Comparison of ENCODE assay signal across 10 mouse cellular contexts in genomic region chr5:92604452-92605247, GRCm38 (mm10). TPM values are rescaled to one million over a fixed set of nuclear protein-coding genes. Genes with fewer than 3 reads are reported as not detected.
A peak's percentile ranks its signal among the peaks of the same experiment; 100 is the strongest.
DNase-seq lines count a peak whose midpoint lies in the region; ATAC-seq and TF ChIP-seq lines count a peak whose summit lies in the region.
"Had no signal": no experiment of that assay in that cellular context is flagged by ENCODE, and none has a peak within 500 bp of the region (broad histone marks: within the 10 kb centered on the region; RNA-seq: fewer than 3 reads in every experiment).

No protein-coding gene starts in this region.

- peak; percentile 31; the same call in 1 of the 2 replicates for TF ChIP-seq EP300 in lung, postnatal 0 days (IDR thresholded peaks at IDR 0.05)

- H3K27ac ChIP-seq in intestine, embryonic 16.5 days (ENCODE audit: low read length): peak overlapping the region; percentile 46; the same call in 1 of the 2 replicates
- H3K27ac ChIP-seq in lung, postnatal 0 days (ENCODE audit: low read length): peak overlapping the region; percentile 84
- H3K27ac ChIP-seq in cerebellum, adult 2 months (ENCODE audit: insufficient read depth, low read length): no peak overlapping the region

- H3K9me3 ChIP-seq in intestine, embryonic 16.5 days (ENCODE audit: control insufficient read depth, low read length): no peaks in the 10 kb centered on the region
- no peaks in the 10 kb centered on the region for H3K9me3 ChIP-seq in lung, postnatal 0 days (ENCODE audit: low read length)

- WGBS in intestine, embryonic 16.5 days: 58% methylated on average over 10 of the region's 10 CpGs
- 24% methylated on average over 10 of the region's 10 CpGs for WGBS in lung, postnatal 0 days
- 8% methylated on average over 10 of the region's 10 CpGs for WGBS in cerebellum, adult 2 months

- DNase-seq in heart, adult 11 months: peak; percentile 92
- DNase-seq in heart, postnatal 25 days (ENCODE audit: low spot score): no peak
- peak; percentile 26 for DNase-seq in brain, embryonic 14.5 days (ENCODE audit: low read depth)
- DNase-seq in lung, postnatal 0 days (ENCODE audit: low spot score): peak; percentile 90
- DNase-seq in frontal cortex, postnatal 14 days (ENCODE audit: low spot score in 2 of 2): no peak
- no peak for DNase-seq in cerebellum, adult 2 months
- DNase-seq: thymus, postnatal 14 days had no signal

- peak overlapping the region; percentile 95 for H3K4me2 ChIP-seq in intestine, embryonic 16.5 days (ENCODE audit: low read depth, low read length)
- H3K4me2 ChIP-seq in lung, postnatal 0 days (replicated peaks; ENCODE audit: low read depth, low read length): peak overlapping the region; percentile 90

- intact Hi-C loops in heart, postnatal 25 days (cut with DNase I): no loop called here

- peak overlapping the region; percentile 10; the same call in 1 of the 2 replicates for H3K9ac ChIP-seq in intestine, embryonic 16.5 days (ENCODE audit: low read depth, low read length)
- 0 out of 2 replicates have a peak overlapping the region, but pooled peaks have one; percentile 9 for H3K9ac ChIP-seq in lung, postnatal 0 days (replicated peaks; ENCODE audit: low read depth)

- TF ChIP-seq CTCF in brain, embryonic 14.5 days (IDR thresholded peaks at IDR 0.05; ENCODE audit: borderline replicate concordance, extremely low read depth, insufficient read depth, insufficient read length): no peak
- TF ChIP-seq CTCF in lung, postnatal 0 days (IDR thresholded peaks at IDR 0.05): no peak
- TF ChIP-seq CTCF in cerebellum, adult 2 months (IDR thresholded peaks at IDR 0.05; ENCODE audit: borderline replicate concordance, insufficient read depth, low read depth, low read length): no peak

- peaks cover 6% of the 10 kb centered on the region; the same call in 1 of the 2 replicates for H3K4me1 ChIP-seq in intestine, embryonic 16.5 days (ENCODE audit: control insufficient read depth, insufficient read depth, low read length)
- peaks cover 10% of the 10 kb centered on the region for H3K4me1 ChIP-seq in lung, postnatal 0 days (ENCODE audit: insufficient read depth, low read depth, low read length)
- H3K4me1 ChIP-seq in cerebellum, adult 2 months (ENCODE audit: control insufficient read depth, insufficient read depth, low read length): no peaks in the 10 kb centered on the region; the same call in 1 of the 2 replicates

- no peaks in the 10 kb centered on the region for H3K36me3 ChIP-seq in intestine, embryonic 16.5 days (ENCODE audit: control insufficient read depth, insufficient read depth, low read length)
- H3K36me3 ChIP-seq in lung, postnatal 0 days (ENCODE audit: insufficient read depth, low read length): no peaks in the 10 kb centered on the region

- no peak for TF ChIP-seq POLR2A in brain, embryonic 14.5 days (IDR thresholded peaks at IDR 0.05; ENCODE audit: borderline replicate concordance, extremely low read depth, insufficient read depth, insufficient read length, poor library complexity, severe bottlenecking)
- TF ChIP-seq POLR2A in cerebellum, adult 2 months (IDR thresholded peaks at IDR 0.05; ENCODE audit: borderline replicate concordance, insufficient read depth, low read length): no peak

- H3K27me3 ChIP-seq in intestine, embryonic 16.5 days (replicated peaks; ENCODE audit: control insufficient read depth, insufficient read depth, low read length): 0 out of 2 replicates have a peak, but pooled peaks cover 5% of the 10 kb centered on the region
- H3K27me3 ChIP-seq in lung, postnatal 0 days (replicated peaks; ENCODE audit: insufficient read depth, low read length): no peaks in the 10 kb centered on the region
- H3K27me3 ChIP-seq in cerebellum, adult 2 months (ENCODE audit: control insufficient read depth, insufficient read depth, low read length): peaks cover 3% of the 10 kb centered on the region; the same call in 1 of the 2 replicates

- no peak for ATAC-seq in intestine, embryonic 16.5 days
- ATAC-seq in lung, postnatal 0 days: peak; percentile 73
- no peak for ATAC-seq in erythroblast, adult 5-6 weeks (replicated peaks; ENCODE audit: low FRiP score, poor library complexity, severe bottlenecking)

- H3K4me3 ChIP-seq in intestine, embryonic 16.5 days (ENCODE audit: low read length): peak overlapping the region; percentile 88
- peak overlapping the region; percentile 67; the same call in 1 of the 2 replicates for H3K4me3 ChIP-seq in lung, postnatal 0 days (ENCODE audit: low read depth, low read length)
- H3K4me3 ChIP-seq in cerebellum, adult 2 months (replicated peaks; ENCODE audit: insufficient read depth, low read depth, low read length): no peak overlapping the region

RNA-seq across cellular contexts. Expression of gene Stbd1, which starts 1.8 kb away (rescaled TPM):
- total RNA-seq in heart, postnatal 25 days (2021): 1 to 10 TPM; 1.2 to 1.5 TPM
- polyA plus RNA-seq in brain, embryonic 14.5 days (2012; rRNA removed): 2.0 and 3.7 TPM in 2 replicates
- polyA plus RNA-seq in intestine, embryonic 16.5 days (2015; fragmentation: Nextera tagmentation; extraction: Ambion mirVana): 37.0 and 38.1 TPM in 2 replicates
- 121 and 127 TPM in 2 replicates for polyA plus RNA-seq in lung, postnatal 0 days (2015; fragmentation: Nextera tagmentation; extraction: Ambion mirVana)
- not detected in 2 replicates for total RNA-seq in erythroblast, adult 5-6 weeks (2015; ENCODE audit: low replicate concordance)
- total RNA-seq in erythroblast, adult 5-6 weeks (2017; ENCODE audit: low replicate concordance): 2.0 TPM in 1 of 2 replicates, not detected in the other
- 0.87 and 0.95 TPM in 2 replicates for polyA plus RNA-seq in cerebellum, adult 2 months (2012; rRNA removed)

RNA-seq across cellular contexts. Expression of gene Fam47e, which starts 49.8 kb away (rescaled TPM):
- not detected for total RNA-seq in heart, postnatal 25 days (2021)
- 0.37 and 0.56 TPM in 2 replicates for polyA plus RNA-seq in brain, embryonic 14.5 days (2012; rRNA removed)
- 0.18 and 0.29 TPM in 2 replicates for polyA plus RNA-seq in intestine, embryonic 16.5 days (2015; fragmentation: Nextera tagmentation; extraction: Ambion mirVana)
- polyA plus RNA-seq in lung, postnatal 0 days (2015; fragmentation: Nextera tagmentation; extraction: Ambion mirVana): 11.4 and 15.4 TPM in 2 replicates
- not detected in 2 replicates for total RNA-seq in erythroblast, adult 5-6 weeks (2015; ENCODE audit: low replicate concordance)
- total RNA-seq in erythroblast, adult 5-6 weeks (2017; ENCODE audit: low replicate concordance): not detected in 2 replicates
- polyA plus RNA-seq in cerebellum, adult 2 months (2012; rRNA removed): 0.31 and 0.78 TPM in 2 replicates
- total RNA-seq: hematopoietic stem cell, adult 5-6 weeks had no signal

Comparison
In these comparisons a context has a peak if more than half of its experiments do, and no peak if none do; other contexts are left out.
1. DNase-seq: peak in heart, adult 11 months (single experiment), brain, embryonic 14.5 days (single experiment) and lung, postnatal 0 days (single experiment); none in heart, postnatal 25 days (single experiment), frontal cortex, postnatal 14 days (0 of 2) and cerebellum, adult 2 months (0 of 2).